Mouse (Mus musculus): Measurements from ENCODE around the gene Ccdc113. TPM values are rescaled to one million over a fixed set of nuclear protein-coding genes. Genes with fewer than 3 reads are reported as not detected.
A peak's percentile ranks its signal among the peaks of the same experiment; 100 is the strongest.

Gene Ccdc113
- not detected in 2 replicates for polyA plus RNA-seq (2012; rRNA removed)

GRCm38 (mm10) chr8:95533584-95534387, at the start of gene Ccdc113:
Ccdc113 (plus strand) TSS chr8:95534085.
- peak in 1 of 2 experiments; percentile 5 for DNase-seq (ENCODE audit: low read depth in 1 of 2, low spot score in 2 of 2)
- no peaks in the 10 kb centered on the region for H3K4me1 ChIP-seq (ENCODE audit: control insufficient read depth, insufficient read depth, insufficient read length)
- no peaks in the 10 kb centered on the region for H3K36me3 ChIP-seq (ENCODE audit: control insufficient read depth, insufficient read depth, low read length)
- no peaks in the 10 kb centered on the region for H3K27me3 ChIP-seq (ENCODE audit: control insufficient read depth, insufficient read depth, low read length)
- TF ChIP-seq CTCF (IDR thresholded peaks at IDR 0.05; ENCODE audit: extremely low read depth, insufficient read depth, insufficient read length, insufficient replicate concordance) (no peak), POLR2A (IDR thresholded peaks at IDR 0.05; ENCODE audit: low read depth, low read length) (no peak)
- 11% methylated on average over 33 of the region's 33 CpGs for WGBS
- peak within 1 kb of the TSS; percentile 31; the same call in 1 of the 2 replicates for H3K4me3 ChIP-seq (ENCODE audit: extremely low read depth, insufficient read depth, insufficient read length)
- H3K27ac ChIP-seq (ENCODE audit: insufficient read depth, low read length): no peak within 1 kb of the TSS

DNA sequence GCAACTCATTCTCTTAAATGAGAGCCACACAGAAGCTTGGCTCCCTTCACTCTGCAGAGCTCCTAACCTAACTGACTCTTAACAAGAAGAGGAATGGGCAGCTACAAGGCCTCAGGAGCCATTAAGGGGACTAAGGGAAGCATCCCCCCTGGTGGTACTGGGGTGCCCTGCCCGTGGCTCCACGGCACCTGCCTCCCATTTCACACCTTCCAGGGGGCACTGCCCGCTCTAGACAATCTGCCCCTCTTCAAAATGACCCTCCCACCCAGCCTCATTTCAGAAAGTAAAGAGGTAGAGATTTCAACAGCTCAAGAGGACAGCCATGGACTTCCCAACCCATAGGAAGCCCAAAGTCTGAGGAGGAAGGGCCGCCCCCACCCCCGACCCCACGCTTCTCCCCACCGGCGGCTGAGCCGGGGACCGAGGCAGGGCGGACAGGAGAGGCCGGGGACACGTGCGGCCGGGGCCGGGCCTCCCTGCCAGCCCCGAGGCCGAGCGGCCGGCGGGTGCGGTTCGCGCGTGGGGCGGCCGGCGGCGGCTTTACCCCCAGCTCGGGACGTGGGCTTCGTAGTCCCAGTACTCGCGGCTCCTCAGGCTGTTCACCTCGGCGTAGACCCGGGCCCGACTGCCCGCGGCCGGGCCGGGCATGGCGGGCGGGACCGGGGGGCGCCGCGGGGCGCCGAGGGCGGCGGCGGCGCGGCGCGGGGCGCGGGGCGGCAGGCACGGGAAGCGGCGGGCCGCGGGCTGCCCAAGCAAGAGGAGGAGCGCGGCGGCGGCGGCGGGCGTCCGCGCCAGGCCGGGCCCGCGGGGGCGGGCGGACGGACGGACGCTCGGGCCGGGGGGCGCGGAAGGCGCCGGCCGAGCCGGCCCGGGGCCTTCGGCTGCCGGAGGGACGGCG, 45.8 kb upstream of the Ccdc113 start:
- Histone ChIP-seq H3K27me3 (ENCODE audit: control insufficient read depth, insufficient read depth, low read length) (no peaks in the 10 kb centered on the region), H3K36me3 (ENCODE audit: control insufficient read depth, insufficient read depth, low read length) (peaks cover 13% of the 10 kb centered on the region), H3K4me3 (ENCODE audit: extremely low read depth, insufficient read depth, insufficient read length) (peak overlapping the region; percentile 97), H3K4me1 (ENCODE audit: control insufficient read depth, insufficient read depth, insufficient read length) (peaks cover 9% of the 10 kb centered on the region; the same call in 1 of the 2 replicates), H3K27ac (ENCODE audit: insufficient read depth, low read length) (peak overlapping the region; percentile 60)
- 8% methylated on average over 85 of the region's 95 CpGs for WGBS
- no peak for DNase-seq (ENCODE audit: low read depth in 1 of 2, low spot score in 2 of 2)
- no peak for TF ChIP-seq CTCF (IDR thresholded peaks at IDR 0.05; ENCODE audit: extremely low read depth, insufficient read depth, insufficient read length, insufficient replicate concordance)

GRCm38 (mm10) chr8:95488698-95489332, 45.1 kb upstream of the Ccdc113 start:
- Histone ChIP-seq H3K4me1 (ENCODE audit: control insufficient read depth, insufficient read depth, insufficient read length) (peaks cover 9% of the 10 kb centered on the region; the same call in 1 of the 2 replicates), H3K27me3 (ENCODE audit: control insufficient read depth, insufficient read depth, low read length) (no peaks in the 10 kb centered on the region), H3K36me3 (ENCODE audit: control insufficient read depth, insufficient read depth, low read length) (peaks cover 8% of the 10 kb centered on the region), H3K27ac (ENCODE audit: insufficient read depth, low read length) (peak overlapping the region; percentile 60), H3K4me3 (ENCODE audit: extremely low read depth, insufficient read depth, insufficient read length) (peak overlapping the region; percentile 97)
- DNase-seq (ENCODE audit: low read depth in 1 of 2, low spot score in 2 of 2): peak; percentile 49 to 81
- WGBS: 3% methylated on average over 20 of the region's 42 CpGs
- TF ChIP-seq CTCF (IDR thresholded peaks at IDR 0.05; ENCODE audit: extremely low read depth, insufficient read depth, insufficient read length, insufficient replicate concordance) (peak; percentile 75), POLR2A (IDR thresholded peaks at IDR 0.05; ENCODE audit: low read depth, low read length) (no peak)

- no peak for TF ChIP-seq CTCF (IDR thresholded peaks at IDR 0.05; ENCODE audit: extremely low read depth, insufficient read depth, insufficient read length, insufficient replicate concordance)
- no peak for TF ChIP-seq POLR2A (IDR thresholded peaks at IDR 0.05; ENCODE audit: low read depth, low read length)
- Histone ChIP-seq H3K4me3 (ENCODE audit: extremely low read depth, insufficient read depth, insufficient read length) (peak within 1 kb of the TSS; percentile 55; the same call in 1 of the 2 replicates), H3K36me3 (ENCODE audit: control insufficient read depth, insufficient read depth, low read length) (peaks cover 4% of the 10 kb centered on the region), H3K27ac (ENCODE audit: insufficient read depth, low read length) (no peak within 1 kb of the TSS), H3K27me3 (ENCODE audit: control insufficient read depth, insufficient read depth, low read length) (no peaks in the 10 kb centered on the region), H3K4me1 (ENCODE audit: control insufficient read depth, insufficient read depth, insufficient read length) (peaks cover 9% of the 10 kb centered on the region; the same call in 1 of the 2 replicates)
- WGBS: 89% methylated on average over 5 of the region's 5 CpGs
- no peak for DNase-seq (ENCODE audit: low read depth in 1 of 2, low spot score in 2 of 2)
Observed at GRCm38 (mm10) chr8:95490006-95490405, 43.9 kb upstream of the Ccdc113 start, which contains the start of gene Csnk2a2. Csnk2a2 (minus strand) TSS chr8:95490039.

- TF ChIP-seq CTCF (IDR thresholded peaks at IDR 0.05; ENCODE audit: extremely low read depth, insufficient read depth, insufficient read length, insufficient replicate concordance) (no peak), POLR2A (IDR thresholded peaks at IDR 0.05; ENCODE audit: low read depth, low read length) (no peak)
- no peak overlapping the region for H3K4me3 ChIP-seq (ENCODE audit: extremely low read depth, insufficient read depth, insufficient read length)
- H3K36me3 ChIP-seq (ENCODE audit: control insufficient read depth, insufficient read depth, low read length): no peaks in the 10 kb centered on the region
- WGBS: 73% methylated on average over 4 of the region's 4 CpGs
- no peak overlapping the region for H3K27ac ChIP-seq (ENCODE audit: insufficient read depth, low read length)
- no peaks in the 10 kb centered on the region for H3K27me3 ChIP-seq (ENCODE audit: control insufficient read depth, insufficient read depth, low read length)
- no peak for DNase-seq (ENCODE audit: low read depth in 1 of 2, low spot score in 2 of 2)
- peaks cover 9% of the 10 kb centered on the region; the same call in 1 of the 2 replicates for H3K4me1 ChIP-seq (ENCODE audit: control insufficient read depth, insufficient read depth, insufficient read length)
Observed at GRCm38 (mm10) chr8:95492057-95492456, 41.8 kb upstream of the Ccdc113 start.

DNA sequence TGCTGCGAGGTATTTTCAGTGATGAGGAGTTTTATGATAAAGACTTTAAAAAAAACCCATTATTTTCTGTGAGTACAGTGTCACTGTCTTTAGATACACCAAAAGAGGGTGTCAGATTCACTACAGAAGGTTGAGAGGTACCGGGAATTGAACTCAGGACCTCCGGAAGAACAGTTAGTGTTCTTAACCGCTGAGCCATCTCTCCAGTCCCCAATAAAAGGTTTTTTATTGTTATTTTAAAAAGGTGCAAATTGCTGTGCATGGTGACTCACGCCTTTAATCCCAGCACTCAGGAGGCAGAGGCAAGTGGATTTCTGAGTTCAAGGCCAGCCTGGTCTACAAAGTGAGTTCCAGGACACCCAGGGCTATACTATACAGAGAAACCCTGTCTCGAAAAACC, 38.4 kb upstream of the Ccdc113 start:
- whole genome bisulfite sequencing: 84% methylated on average over 6 of the region's 6 CpGs
- no peaks in the 10 kb centered on the region for H3K36me3 ChIP-seq (ENCODE audit: control insufficient read depth, insufficient read depth, low read length)
- no peaks in the 10 kb centered on the region for H3K27me3 ChIP-seq (ENCODE audit: control insufficient read depth, insufficient read depth, low read length)
- TF ChIP-seq CTCF (IDR thresholded peaks at IDR 0.05; ENCODE audit: extremely low read depth, insufficient read depth, insufficient read length, insufficient replicate concordance) (no peak), POLR2A (IDR thresholded peaks at IDR 0.05; ENCODE audit: low read depth, low read length) (no peak)
- no peaks in the 10 kb centered on the region for H3K4me1 ChIP-seq (ENCODE audit: control insufficient read depth, insufficient read depth, insufficient read length)
- no peak for DNase-seq (ENCODE audit: low read depth in 1 of 2, low spot score in 2 of 2)
- H3K27ac ChIP-seq (ENCODE audit: insufficient read depth, low read length): no peak overlapping the region
- no peak overlapping the region for H3K4me3 ChIP-seq (ENCODE audit: extremely low read depth, insufficient read depth, insufficient read length)
